Mouse (Mus musculus): ENCODE data around the gene Asb1. TPM values are rescaled to one million over a fixed set of nuclear protein-coding genes. Genes with fewer than 3 reads are reported as not detected.

Gene Asb1
- polyA plus RNA-seq, 1 experiment from 2014 or later, result 6.3 TPM

Other genes with a start within 250 kb of the Asb1 start
- 11.9 and 14.0 TPM in 2 replicates for gene Scly, start 242.2 kb upstream of the Asb1 start, polyA plus RNA-seq (2015; fragmentation: Nextera tagmentation; extraction: Ambion mirVana)
- 0.04 and 0.05 TPM in 2 replicates for gene Espnl, start 218.5 kb upstream of the Asb1 start, polyA plus RNA-seq (2015; fragmentation: Nextera tagmentation; extraction: Ambion mirVana)
- gene Klhl30, start 189.5 kb upstream of the Asb1 start, polyA plus RNA-seq (2015; fragmentation: Nextera tagmentation; extraction: Ambion mirVana), result 1.6 and 1.8 TPM in 2 replicates
- gene Erfe, start 174.1 kb upstream of the Asb1 start, polyA plus RNA-seq (2015; fragmentation: Nextera tagmentation; extraction: Ambion mirVana), result 2.0 and 2.1 TPM in 2 replicates
- gene Ilkap, start 141.7 kb upstream of the Asb1 start, polyA plus RNA-seq (2015; fragmentation: Nextera tagmentation; extraction: Ambion mirVana), result 163 and 172 TPM in 2 replicates
- gene Hes6, start 126.5 kb upstream of the Asb1 start, polyA plus RNA-seq (2015; fragmentation: Nextera tagmentation; extraction: Ambion mirVana), result 114 and 117 TPM in 2 replicates
- gene Per2, start 81.2 kb upstream of the Asb1 start, polyA plus RNA-seq (2015; fragmentation: Nextera tagmentation; extraction: Ambion mirVana), result 3.3 TPM in 2 replicates
- gene Traf3ip1, start 45.9 kb upstream of the Asb1 start, polyA plus RNA-seq (2015; fragmentation: Nextera tagmentation; extraction: Ambion mirVana), result 9.6 and 10.0 TPM in 2 replicates

All from limb, embryonic 13.5 days (tissue).